Mouse (Mus musculus): ENCODE measurements around the gene Reg4. TPM values are rescaled to one million over a fixed set of nuclear protein-coding genes. Genes with fewer than 3 reads are reported as not detected.

Reg4 gene
- polyA plus RNA-seq, 1 experiment from 2014 or later = not detected

DNA sequence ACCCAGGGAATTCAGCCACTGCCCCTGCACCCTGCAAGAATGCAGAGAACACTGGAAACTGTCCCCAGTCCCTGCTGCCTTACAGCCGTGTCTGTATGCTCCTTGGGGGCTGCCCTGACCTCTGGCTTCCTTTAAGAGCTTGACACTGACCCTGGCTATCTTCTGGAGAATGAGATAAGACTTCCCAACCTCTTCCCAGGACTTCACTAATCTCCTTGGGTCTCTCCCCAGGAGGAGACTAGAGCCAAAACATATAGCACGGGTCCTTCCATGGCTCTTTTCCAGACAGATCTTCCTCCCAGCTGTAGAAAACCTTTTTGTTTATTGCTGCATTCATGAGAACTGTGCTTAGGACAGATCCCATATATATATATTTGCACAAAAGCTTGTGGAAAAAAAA, 3.8 kb downstream of the Reg4 start:
- Histone ChIP-seq H3K4me2 (ENCODE audit: low read depth, low read length, severe bottlenecking) (no peak overlapping the region), H3K4me3 (ENCODE audit: low read depth, low read length) (no peak overlapping the region), H3K27ac (ENCODE audit: low read depth, low read length) (no peak overlapping the region), H3K4me1 (replicated peaks; ENCODE audit: control insufficient read depth, insufficient read depth, low read length) (no peaks in the 10 kb centered on the region), H3K9me3 (ENCODE audit: control insufficient read depth, low read length) (no peaks in the 10 kb centered on the region), H3K36me3 (ENCODE audit: control insufficient read depth, insufficient read depth, low read length) (no peaks in the 10 kb centered on the region), H3K27me3 (ENCODE audit: control insufficient read depth, insufficient read depth, low read length) (no peaks in the 10 kb centered on the region), H3K9ac (ENCODE audit: low read length) (no peak overlapping the region)
- 69% methylated on average over 2 of the region's 2 CpGs for WGBS
- ATAC-seq (replicated peaks; ENCODE audit: low FRiP score) (no peak), DNase-seq (ENCODE audit: low spot score) (no peak)

DNA sequence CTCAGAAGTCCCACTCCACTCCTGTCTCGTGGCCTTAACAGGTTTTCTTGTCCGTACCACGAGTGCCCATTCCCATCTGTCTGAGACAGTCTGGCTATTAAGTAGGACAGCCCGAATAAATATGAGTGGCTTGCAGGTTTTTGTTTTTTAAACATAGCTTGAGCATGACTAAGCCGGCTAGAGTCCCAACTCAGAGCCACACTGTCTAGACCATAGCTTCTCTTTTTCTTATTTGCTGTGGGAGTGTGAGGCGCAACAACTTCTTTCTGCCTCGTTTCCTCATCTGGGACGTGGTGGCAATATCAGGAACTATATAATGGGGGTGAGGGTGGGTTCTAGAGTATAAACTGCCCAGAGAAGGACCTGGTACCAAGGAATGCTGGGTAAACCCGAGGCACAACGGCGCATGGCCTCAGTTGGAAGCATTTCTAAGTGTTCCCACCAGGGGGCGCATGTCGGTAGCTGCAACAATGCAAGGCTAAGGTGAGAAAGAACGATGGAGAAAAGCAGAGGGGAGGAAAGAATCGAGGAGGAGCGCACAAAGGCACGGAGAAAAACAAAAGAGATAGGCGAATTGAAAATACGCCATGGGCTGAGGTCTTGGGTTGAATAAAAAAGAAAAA, 5.1 kb downstream of the Reg4 start:
- ATAC-seq (replicated peaks; ENCODE audit: low FRiP score) (peak; percentile 53), DNase-seq (ENCODE audit: low spot score) (peak; percentile 90)
- H3K4me1 ChIP-seq (replicated peaks; ENCODE audit: control insufficient read depth, insufficient read depth, low read length) = no peaks in the 10 kb centered on the region
- H3K9ac ChIP-seq (ENCODE audit: low read length) = no peak overlapping the region
- WGBS = 35% methylated on average over 19 of the region's 19 CpGs
- H3K4me2 ChIP-seq (ENCODE audit: low read depth, low read length, severe bottlenecking) = no peak overlapping the region
- no peak overlapping the region for H3K4me3 ChIP-seq (ENCODE audit: low read depth, low read length)
- no peaks in the 10 kb centered on the region for H3K27me3 ChIP-seq (ENCODE audit: control insufficient read depth, insufficient read depth, low read length)
- no peaks in the 10 kb centered on the region for H3K9me3 ChIP-seq (ENCODE audit: control insufficient read depth, low read length)
- no peak overlapping the region for H3K27ac ChIP-seq (ENCODE audit: low read depth, low read length)
- no peaks in the 10 kb centered on the region for H3K36me3 ChIP-seq (ENCODE audit: control insufficient read depth, insufficient read depth, low read length)

DNA sequence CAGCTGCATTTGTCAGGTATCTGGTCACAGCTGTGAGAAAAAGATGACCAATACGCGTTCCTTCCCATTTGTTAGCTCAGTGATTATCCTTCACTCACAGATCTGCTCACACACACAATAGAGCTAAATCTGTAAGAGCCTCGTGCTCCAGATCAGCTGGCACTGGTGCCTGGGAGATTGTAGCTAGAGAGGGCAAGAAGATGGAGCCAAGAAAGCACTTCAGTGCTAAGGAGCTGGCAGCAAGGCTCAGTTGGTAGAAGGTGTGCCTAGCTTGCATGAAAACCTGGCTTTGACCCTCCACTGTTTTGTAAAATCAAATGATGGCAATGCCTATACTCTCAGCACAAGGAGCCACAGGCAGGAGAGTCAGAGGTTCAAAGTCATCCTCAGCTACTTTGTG, 5.8 kb downstream of the Reg4 start:
- 73% methylated on average over 3 of the region's 3 CpGs for WGBS
- Histone ChIP-seq H3K4me2 (ENCODE audit: low read depth, low read length, severe bottlenecking) (no peak overlapping the region), H3K27ac (ENCODE audit: low read depth, low read length) (no peak overlapping the region), H3K4me3 (ENCODE audit: low read depth, low read length) (no peak overlapping the region), H3K9ac (ENCODE audit: low read length) (no peak overlapping the region), H3K9me3 (ENCODE audit: control insufficient read depth, low read length) (no peaks in the 10 kb centered on the region), H3K36me3 (ENCODE audit: control insufficient read depth, insufficient read depth, low read length) (no peaks in the 10 kb centered on the region), H3K27me3 (ENCODE audit: control insufficient read depth, insufficient read depth, low read length) (no peaks in the 10 kb centered on the region), H3K4me1 (replicated peaks; ENCODE audit: control insufficient read depth, insufficient read depth, low read length) (no peaks in the 10 kb centered on the region)
- DNase-seq (ENCODE audit: low spot score) = no peak
- no peak for ATAC-seq (replicated peaks; ENCODE audit: low FRiP score)

DNA sequence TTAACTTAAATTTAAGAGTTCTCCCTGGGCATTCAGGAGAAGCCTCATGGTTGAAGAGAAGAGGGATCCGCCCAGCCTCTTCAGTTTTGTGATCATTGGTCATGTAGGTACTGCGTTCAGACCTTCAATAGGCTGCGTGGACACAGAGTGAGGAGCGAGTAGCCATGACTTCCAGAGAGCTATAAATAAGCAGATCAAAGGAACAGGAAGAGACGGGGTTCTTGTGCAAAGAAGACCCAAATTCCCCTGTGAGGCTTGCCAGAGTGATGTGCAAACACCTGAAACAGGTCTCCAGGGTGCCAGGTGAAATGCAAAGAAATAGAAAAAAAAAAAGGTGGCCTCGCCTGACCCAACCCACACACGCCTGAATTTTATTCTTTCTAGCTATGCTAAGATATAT, 8.0 kb downstream of the Reg4 start:
- Histone ChIP-seq H3K4me3 (ENCODE audit: low read depth, low read length) (no peak overlapping the region), H3K27ac (ENCODE audit: low read depth, low read length) (no peak overlapping the region), H3K4me1 (replicated peaks; ENCODE audit: control insufficient read depth, insufficient read depth, low read length) (no peaks in the 10 kb centered on the region), H3K4me2 (ENCODE audit: low read depth, low read length, severe bottlenecking) (no peak overlapping the region), H3K9ac (ENCODE audit: low read length) (no peak overlapping the region), H3K36me3 (ENCODE audit: control insufficient read depth, insufficient read depth, low read length) (no peaks in the 10 kb centered on the region), H3K9me3 (ENCODE audit: control insufficient read depth, low read length) (no peaks in the 10 kb centered on the region), H3K27me3 (ENCODE audit: control insufficient read depth, insufficient read depth, low read length) (no peaks in the 10 kb centered on the region)
- DNase-seq (ENCODE audit: low spot score) (no peak), ATAC-seq (replicated peaks; ENCODE audit: low FRiP score) (no peak)
- WGBS = 87% methylated on average over 7 of the region's 7 CpGs

DNA sequence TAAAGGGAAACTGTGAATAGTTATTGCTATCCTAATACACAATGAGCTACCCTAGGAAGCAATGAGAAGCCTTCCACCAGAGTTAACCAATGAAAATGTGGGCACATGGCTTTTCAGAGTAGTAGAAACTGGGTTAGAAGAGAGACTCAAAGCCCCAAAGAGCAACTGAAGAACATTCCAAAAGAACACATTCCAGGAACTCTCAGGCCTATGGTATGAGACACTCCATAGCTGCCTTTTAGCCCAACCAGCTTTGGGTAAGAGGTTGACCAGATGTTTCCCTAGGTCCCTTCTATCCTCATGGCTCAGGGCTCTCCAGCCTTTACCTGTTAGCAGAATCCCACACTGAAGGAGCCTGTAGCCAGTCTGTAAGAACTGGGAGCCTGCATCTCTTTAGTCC, 11.5 kb downstream of the Reg4 start:
- no peak overlapping the region for H3K9ac ChIP-seq (ENCODE audit: low read length)

DNA sequence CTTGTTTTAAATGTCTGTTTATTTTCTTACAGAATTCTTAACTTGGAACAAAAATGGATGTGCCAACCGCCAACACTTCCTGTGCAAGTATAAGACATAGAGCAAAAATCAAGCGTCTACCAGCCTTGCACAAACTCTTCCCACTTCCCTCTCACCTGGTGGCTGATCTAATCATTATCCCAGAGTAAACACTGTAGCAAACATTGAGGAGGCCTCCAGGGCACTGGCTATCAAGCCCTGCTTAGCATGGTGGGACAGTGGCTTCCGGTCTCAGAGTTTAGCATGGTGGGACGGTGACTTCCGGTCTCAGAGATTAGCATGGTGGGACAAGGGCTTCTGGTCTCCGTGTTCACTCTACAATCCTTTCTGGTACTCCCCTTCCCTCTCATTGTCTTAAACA, 14.3 kb downstream of the Reg4 start:
- Histone ChIP-seq H3K9me3 (ENCODE audit: control insufficient read depth, low read length) (no peaks in the 10 kb centered on the region), H3K9ac (ENCODE audit: low read length) (no peak overlapping the region), H3K27ac (ENCODE audit: low read depth, low read length) (no peak overlapping the region), H3K4me3 (ENCODE audit: low read depth, low read length) (no peak overlapping the region), H3K4me1 (replicated peaks; ENCODE audit: control insufficient read depth, insufficient read depth, low read length) (no peaks in the 10 kb centered on the region), H3K36me3 (ENCODE audit: control insufficient read depth, insufficient read depth, low read length) (no peaks in the 10 kb centered on the region), H3K27me3 (ENCODE audit: control insufficient read depth, insufficient read depth, low read length) (no peaks in the 10 kb centered on the region), H3K4me2 (ENCODE audit: low read depth, low read length, severe bottlenecking) (no peak overlapping the region)
- ATAC-seq (replicated peaks; ENCODE audit: low FRiP score) (no peak), DNase-seq (ENCODE audit: low spot score) (no peak)
- 92% methylated on average over 6 of the region's 6 CpGs for WGBS

More for the DNA sequence above, 11.5 kb downstream of the Reg4 start:
- DNase-seq (ENCODE audit: low spot score) (no peak), ATAC-seq (replicated peaks; ENCODE audit: low FRiP score) (no peak)
- Histone ChIP-seq H3K4me3 (ENCODE audit: low read depth, low read length) (no peak overlapping the region), H3K4me1 (replicated peaks; ENCODE audit: control insufficient read depth, insufficient read depth, low read length) (no peaks in the 10 kb centered on the region), H3K36me3 (ENCODE audit: control insufficient read depth, insufficient read depth, low read length) (no peaks in the 10 kb centered on the region), H3K27me3 (ENCODE audit: control insufficient read depth, insufficient read depth, low read length) (no peaks in the 10 kb centered on the region), H3K4me2 (ENCODE audit: low read depth, low read length, severe bottlenecking) (no peak overlapping the region), H3K27ac (ENCODE audit: low read depth, low read length) (no peak overlapping the region), H3K9me3 (ENCODE audit: control insufficient read depth, low read length) (no peaks in the 10 kb centered on the region)

DNA sequence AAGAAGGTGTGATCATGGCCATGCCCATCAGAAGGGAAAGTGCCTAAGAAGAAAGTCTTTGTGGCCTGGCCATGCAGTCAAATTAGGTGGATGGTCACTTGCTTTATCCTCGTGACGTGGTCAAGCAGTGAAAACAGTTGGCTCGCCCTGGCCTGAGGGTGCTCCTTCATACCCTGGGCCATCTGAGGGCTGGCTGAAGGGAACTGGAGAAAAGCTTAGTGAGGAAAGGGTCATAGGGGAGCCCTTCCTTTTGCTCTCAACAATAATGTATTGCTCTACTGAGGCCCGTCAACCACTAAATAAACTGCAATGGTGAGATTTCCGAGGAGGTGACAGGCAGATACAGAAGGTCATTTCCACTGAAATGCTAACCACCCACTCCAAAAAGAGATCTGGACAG, 15.3 kb downstream of the Reg4 start:
- Histone ChIP-seq H3K27ac (ENCODE audit: low read depth, low read length) (no peak overlapping the region), H3K4me3 (ENCODE audit: low read depth, low read length) (no peak overlapping the region), H3K27me3 (ENCODE audit: control insufficient read depth, insufficient read depth, low read length) (no peaks in the 10 kb centered on the region), H3K4me1 (replicated peaks; ENCODE audit: control insufficient read depth, insufficient read depth, low read length) (no peaks in the 10 kb centered on the region), H3K9me3 (ENCODE audit: control insufficient read depth, low read length) (no peaks in the 10 kb centered on the region), H3K4me2 (ENCODE audit: low read depth, low read length, severe bottlenecking) (no peak overlapping the region), H3K9ac (ENCODE audit: low read length) (no peak overlapping the region), H3K36me3 (ENCODE audit: control insufficient read depth, insufficient read depth, low read length) (no peaks in the 10 kb centered on the region)
- ATAC-seq (replicated peaks; ENCODE audit: low FRiP score) = no peak
- no peak for DNase-seq (ENCODE audit: low spot score)
- WGBS = 78% methylated on average over 5 of the region's 5 CpGs

DNA sequence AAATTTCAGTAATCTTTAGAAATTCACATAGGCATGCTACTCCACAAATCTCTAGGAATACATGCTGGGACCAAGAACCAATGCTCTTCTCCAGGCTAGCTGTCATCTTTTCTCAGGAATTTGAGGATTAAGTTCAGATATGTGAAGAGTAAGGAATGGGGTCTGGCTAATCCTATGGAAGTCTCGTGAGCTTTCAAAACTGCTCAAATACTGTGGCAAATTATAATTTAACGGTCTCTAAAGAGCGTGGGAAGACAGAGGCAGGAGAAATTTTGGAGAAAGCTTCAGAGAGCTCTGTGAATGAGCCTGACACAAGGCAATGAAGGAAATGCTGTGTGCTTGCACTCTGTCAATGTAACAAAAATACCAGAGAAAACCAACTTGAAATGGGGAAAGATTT, 16.2 kb downstream of the Reg4 start:
- no peak overlapping the region for H3K4me2 ChIP-seq (ENCODE audit: low read depth, low read length, severe bottlenecking)
- H3K27ac ChIP-seq (ENCODE audit: low read depth, low read length) = no peak overlapping the region
- no peak overlapping the region for H3K4me3 ChIP-seq (ENCODE audit: low read depth, low read length)
- H3K9me3 ChIP-seq (ENCODE audit: control insufficient read depth, low read length) = no peaks in the 10 kb centered on the region
- WGBS = 73% methylated on average over 3 of the region's 3 CpGs
- no peak overlapping the region for H3K9ac ChIP-seq (ENCODE audit: low read length)
- DNase-seq (ENCODE audit: low spot score) (no peak), ATAC-seq (replicated peaks; ENCODE audit: low FRiP score) (no peak)
- no peaks in the 10 kb centered on the region for H3K4me1 ChIP-seq (replicated peaks; ENCODE audit: control insufficient read depth, insufficient read depth, low read length)
- no peaks in the 10 kb centered on the region for H3K36me3 ChIP-seq (ENCODE audit: control insufficient read depth, insufficient read depth, low read length)
- H3K27me3 ChIP-seq (ENCODE audit: control insufficient read depth, insufficient read depth, low read length) = no peaks in the 10 kb centered on the region

DNA sequence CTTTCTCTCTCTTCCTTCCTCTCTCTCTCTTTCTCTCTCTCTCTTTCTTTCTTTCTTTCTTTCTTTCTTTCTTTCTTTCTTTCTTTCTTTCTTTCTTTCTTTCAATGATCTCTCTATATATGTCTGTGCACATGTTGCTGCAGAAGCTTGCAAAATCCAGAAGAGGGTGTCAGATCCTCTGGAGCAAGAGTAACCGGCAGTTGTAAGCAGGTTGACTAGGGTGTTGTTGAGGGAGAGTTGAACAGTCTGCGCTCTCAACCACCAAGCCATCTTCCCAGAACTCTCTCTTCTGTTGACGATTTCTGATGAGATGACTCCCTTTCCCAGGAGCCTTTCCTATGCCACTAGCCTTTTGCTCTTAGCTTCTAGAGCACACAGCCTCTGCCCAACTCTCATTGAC, 20.1 kb downstream of the Reg4 start:
- ATAC-seq (replicated peaks; ENCODE audit: low FRiP score) = no peak
- Histone ChIP-seq H3K36me3 (ENCODE audit: control insufficient read depth, insufficient read depth, low read length) (no peaks in the 10 kb centered on the region), H3K4me1 (replicated peaks; ENCODE audit: control insufficient read depth, insufficient read depth, low read length) (peaks cover 9% of the 10 kb centered on the region; the same call in 1 of the 2 replicates), H3K4me3 (ENCODE audit: low read depth, low read length) (no peak overlapping the region), H3K9me3 (ENCODE audit: control insufficient read depth, low read length) (no peaks in the 10 kb centered on the region), H3K4me2 (ENCODE audit: low read depth, low read length, severe bottlenecking) (no peak overlapping the region), H3K9ac (ENCODE audit: low read length) (no peak overlapping the region), H3K27me3 (ENCODE audit: control insufficient read depth, insufficient read depth, low read length) (no peaks in the 10 kb centered on the region), H3K27ac (ENCODE audit: low read depth, low read length) (no peak overlapping the region)
- no peak for DNase-seq (ENCODE audit: low spot score)
- 79% methylated on average over 3 of the region's 3 CpGs for WGBS

Measured in forebrain, embryonic 11.5 days (tissue).